Mouse (Mus musculus): Measurements from ENCODE around the gene Syt13. TPM values are rescaled to one million over a fixed set of nuclear protein-coding genes. Genes with fewer than 3 reads are reported as not detected.

Gene Syt13
- total and polyA plus RNA-seq, 3 experiments = not detected

DNA sequence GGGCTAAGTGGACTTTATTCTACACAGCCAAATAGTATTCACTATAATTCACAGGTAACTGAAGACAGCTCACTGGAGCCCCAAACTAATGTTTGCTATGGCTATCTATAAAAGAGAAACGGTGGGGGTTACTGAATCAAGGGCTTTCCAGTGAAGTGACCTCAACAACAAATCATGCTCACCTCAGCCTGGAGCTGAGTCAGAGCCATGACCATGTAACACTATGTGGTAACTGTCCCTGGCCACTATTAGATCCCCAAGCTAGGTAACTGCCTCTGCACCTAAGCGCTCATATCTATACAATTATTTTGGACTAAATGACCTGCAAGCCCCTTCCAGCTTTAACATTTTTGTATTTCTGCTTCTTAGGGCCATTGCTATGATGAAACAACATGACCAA, 42.0 kb downstream of the Syt13 start:
- Histone ChIP-seq H3K4me3 (ENCODE audit: control insufficient read depth in 1 of 2, insufficient read depth in 1 of 2, low read depth in 2 of 2, low read length in 2 of 2) (no peak overlapping the region), H3K27me3 (ENCODE audit: control insufficient read depth in 1 of 2, insufficient read depth in 2 of 2, low read length in 2 of 2) (no peaks in the 10 kb centered on the region; a peak in 1 of 4 replicates), H3K4me1 (ENCODE audit: control insufficient read depth in 1 of 2, insufficient read depth in 2 of 2, low read length in 2 of 2) (peaks cover 0 to 4% of the 10 kb centered on the region in 2 experiments; a peak in 1 of 4 replicates), H3K27ac (ENCODE audit: control insufficient read depth, low read depth, low read length) (no peak overlapping the region), H3K36me3 (ENCODE audit: control insufficient read depth in 1 of 2, insufficient read depth in 2 of 2, low read length in 2 of 2) (peaks cover 0 to 3% of the 10 kb centered on the region in 2 experiments; a peak in 1 of 4 replicates), H3K9me3 (replicated peaks; ENCODE audit: insufficient read depth, low read length) (no peaks in the 10 kb centered on the region), H3K79me2 (ENCODE audit: control insufficient read depth, insufficient read depth, low read length, poor library complexity) (no peaks in the 10 kb centered on the region), H3K9ac (ENCODE audit: control insufficient read depth, low read depth, low read length, poor library complexity, severe bottlenecking) (no peak overlapping the region)
- DNase-seq (ENCODE audit: low read depth, low spot score) = no peak
- no peak for TF ChIP-seq MYC (IDR thresholded peaks at IDR 0.05; ENCODE audit: low read depth, low read length)
- no peak for TF ChIP-seq JUND (IDR thresholded peaks at IDR 0.05; ENCODE audit: low read depth, low read length)
- TF ChIP-seq BHLHE40 (IDR thresholded peaks at IDR 0.05; ENCODE audit: borderline replicate concordance, low read depth, low read length) = no peak
- TF ChIP-seq MAZ (IDR thresholded peaks at IDR 0.05; ENCODE audit: low read depth, low read length) = no peak
- TF ChIP-seq SMC3 (IDR thresholded peaks at IDR 0.05; ENCODE audit: low read depth, low read length) = no peak
- TF ChIP-seq CHD1 (IDR thresholded peaks at IDR 0.05; ENCODE audit: low read depth, low read length) = no peak
- TF ChIP-seq SIN3A (IDR thresholded peaks at IDR 0.05; ENCODE audit: low read length) = no peak
- TF ChIP-seq ZC3H11A (IDR thresholded peaks at IDR 0.05; ENCODE audit: low read depth, low read length) = no peak
- TF ChIP-seq E2F4 (IDR thresholded peaks at IDR 0.05; ENCODE audit: borderline replicate concordance, low read depth, low read length) = no peak
- TF ChIP-seq POLR2A (IDR thresholded peaks at IDR 0.05; ENCODE audit: control insufficient read depth in 1 of 2, insufficient read depth in 1 of 2, low read depth in 1 of 2, low read length in 2 of 2, poor library complexity in 1 of 2) = no peak
- TF ChIP-seq CTCF (IDR thresholded peaks at IDR 0.05 in 2 of 3, conservative IDR thresholded peaks at IDR 0.05 in 1 of 3; ENCODE audit: control insufficient read depth in 1 of 3, insufficient read depth in 1 of 3, low read depth in 2 of 3, low read length in 3 of 3, poor library complexity in 1 of 3, severe bottlenecking in 1 of 3) = no peak
- TF ChIP-seq CHD2 (IDR thresholded peaks at IDR 0.05; ENCODE audit: low read length) = no peak
- TF ChIP-seq EP300 (IDR thresholded peaks at IDR 0.05; ENCODE audit: low read depth in 1 of 2, low read length in 2 of 2) = no peak
- TF ChIP-seq USF2 (IDR thresholded peaks at IDR 0.05; ENCODE audit: borderline replicate concordance in 1 of 2, insufficient read depth in 1 of 2, low read depth in 1 of 2, low read length in 2 of 2) = no peak
- TF ChIP-seq TBP (IDR thresholded peaks at IDR 0.05; ENCODE audit: low read depth, low read length) = no peak
- TF ChIP-seq USF1 (IDR thresholded peaks at IDR 0.05; ENCODE audit: low read depth, low read length) = no peak
- no peak for TF ChIP-seq RAD21 (IDR thresholded peaks at IDR 0.05; ENCODE audit: low read depth, low read length)
- no peak for TF ChIP-seq POLR2AphosphoS2 (IDR thresholded peaks at IDR 0.05; ENCODE audit: low read length)
- TF ChIP-seq MAFK (IDR thresholded peaks at IDR 0.05; ENCODE audit: borderline replicate concordance, low read depth, low read length) = no peak

GRCm38 (mm10) chr2:92958640-92959039, 43.7 kb downstream of the Syt13 start:
- H3K4me1 ChIP-seq (ENCODE audit: control insufficient read depth in 1 of 2, insufficient read depth in 2 of 2, low read length in 2 of 2) = peaks cover 0 to 4% of the 10 kb centered on the region in 2 experiments; a peak in 1 of 4 replicates

More at GRCm38 (mm10) chr2:92958640-92959039, 43.7 kb downstream of the Syt13 start:
- TF ChIP-seq POLR2AphosphoS2 (IDR thresholded peaks at IDR 0.05; ENCODE audit: low read length) (no peak), TCF12 (IDR thresholded peaks at IDR 0.05; ENCODE audit: low read depth, low read length) (no peak), CTCF (IDR thresholded peaks at IDR 0.05 in 2 of 3, conservative IDR thresholded peaks at IDR 0.05 in 1 of 3; ENCODE audit: control insufficient read depth in 1 of 3, insufficient read depth in 1 of 3, low read depth in 2 of 3, low read length in 3 of 3, poor library complexity in 1 of 3, severe bottlenecking in 1 of 3) (no peak)
- Histone ChIP-seq H3K36me3 (ENCODE audit: control insufficient read depth in 1 of 2, insufficient read depth in 2 of 2, low read length in 2 of 2) (peaks cover 0 to 3% of the 10 kb centered on the region in 2 experiments; a peak in 1 of 4 replicates), H3K79me2 (ENCODE audit: control insufficient read depth, insufficient read depth, low read length, poor library complexity) (no peaks in the 10 kb centered on the region), H3K9ac (ENCODE audit: control insufficient read depth, low read depth, low read length, poor library complexity, severe bottlenecking) (no peak overlapping the region), H3K4me3 (ENCODE audit: control insufficient read depth in 1 of 2, insufficient read depth in 1 of 2, low read depth in 2 of 2, low read length in 2 of 2) (no peak overlapping the region), H3K9me3 (replicated peaks; ENCODE audit: insufficient read depth, low read length) (no peaks in the 10 kb centered on the region), H3K27ac (ENCODE audit: control insufficient read depth, low read depth, low read length) (no peak overlapping the region), H3K27me3 (ENCODE audit: control insufficient read depth in 1 of 2, insufficient read depth in 2 of 2, low read length in 2 of 2) (no peaks in the 10 kb centered on the region; a peak in 1 of 4 replicates)
- DNase-seq (ENCODE audit: low read depth, low spot score) = no peak
